Mouse (Mus musculus): ENCODE results near the gene Cavin4.
A peak's percentile ranks its signal among the peaks of the same experiment; 100 is the strongest.

Cavin4 gene

DNA sequence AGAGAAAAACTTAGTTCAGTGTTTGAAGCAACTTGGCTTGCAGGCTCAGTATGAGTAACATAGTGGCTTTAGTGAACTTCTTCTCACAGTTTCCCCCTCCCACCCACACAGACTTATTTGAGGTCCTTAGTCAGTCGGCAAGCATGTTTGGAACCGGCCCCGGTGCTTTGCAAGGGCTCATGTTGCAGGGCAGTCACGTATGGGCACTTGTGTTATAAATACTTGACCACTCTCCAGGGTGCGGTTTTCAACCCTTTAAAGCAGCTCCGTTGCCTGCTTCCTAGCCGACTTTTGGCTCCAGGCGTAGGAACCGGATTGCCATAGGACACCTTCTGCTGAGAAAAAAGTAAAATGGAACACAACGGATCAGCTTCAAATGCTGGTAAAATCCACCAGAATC is at the start of gene Cavin4:
TSS of gene Cavin4 (plus strand) at position 244 of the 400 bp plus-strand sequence.
- DNase-seq = no peak

GRCm38 (mm10) chr4:48615483-48615882 is 47.8 kb upstream of the Cavin4 start:
- DNase-seq = no peak

- no peak for DNase-seq
Measured at GRCm38 (mm10) chr4:48617201-48617600, 46.1 kb upstream of the Cavin4 start.

- no peak for DNase-seq
Measured at GRCm38 (mm10) chr4:48620121-48620520, 43.2 kb upstream of the Cavin4 start.

- DNase-seq = no peak
Measured at GRCm38 (mm10) chr4:48622246-48622645, 41.1 kb upstream of the Cavin4 start.

GRCm38 (mm10) chr4:48622946-48623345 is 40.4 kb upstream of the Cavin4 start:
- no peak for DNase-seq

DNA sequence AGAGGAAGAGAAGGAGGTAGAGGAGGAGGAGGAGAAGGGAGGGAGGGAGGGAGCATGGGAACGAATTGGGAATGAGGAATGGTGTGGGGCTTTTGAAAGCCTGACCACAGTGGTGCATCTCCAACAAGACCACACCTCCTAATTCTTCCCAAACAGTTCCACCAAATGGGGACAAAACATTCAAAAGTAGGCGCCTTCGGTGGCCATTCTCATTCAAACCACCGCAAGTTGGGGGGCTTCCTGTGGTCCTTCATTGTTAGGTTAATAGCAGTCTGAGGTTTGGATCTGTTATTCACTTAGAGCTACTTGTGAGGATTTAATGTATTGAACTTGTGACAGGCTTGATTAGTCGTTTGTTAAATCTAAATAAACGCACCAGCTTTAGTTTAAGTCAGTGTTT is 38.4 kb upstream of the Cavin4 start:
- DNase-seq = no peak

DNA sequence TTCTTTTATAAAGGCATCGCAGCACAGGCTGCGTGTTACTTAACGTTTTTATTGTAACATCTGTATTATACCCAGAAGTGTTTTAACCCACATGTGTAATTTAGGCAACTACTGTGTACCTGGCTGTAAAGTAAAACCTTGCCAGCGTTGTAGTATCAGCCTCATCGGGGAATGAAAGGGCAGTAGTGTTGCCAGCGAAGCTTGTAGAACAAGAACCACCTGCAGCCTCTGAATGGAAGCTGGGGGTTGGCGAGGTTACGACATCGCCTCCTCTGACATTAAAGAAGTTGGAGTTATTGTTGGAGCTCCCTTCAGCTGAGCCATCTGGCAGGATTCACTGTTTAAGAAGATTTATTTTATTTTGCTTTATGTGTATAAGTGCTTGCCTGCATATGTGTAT is 37.5 kb upstream of the Cavin4 start:
- DNase-seq = no peak

DNA sequence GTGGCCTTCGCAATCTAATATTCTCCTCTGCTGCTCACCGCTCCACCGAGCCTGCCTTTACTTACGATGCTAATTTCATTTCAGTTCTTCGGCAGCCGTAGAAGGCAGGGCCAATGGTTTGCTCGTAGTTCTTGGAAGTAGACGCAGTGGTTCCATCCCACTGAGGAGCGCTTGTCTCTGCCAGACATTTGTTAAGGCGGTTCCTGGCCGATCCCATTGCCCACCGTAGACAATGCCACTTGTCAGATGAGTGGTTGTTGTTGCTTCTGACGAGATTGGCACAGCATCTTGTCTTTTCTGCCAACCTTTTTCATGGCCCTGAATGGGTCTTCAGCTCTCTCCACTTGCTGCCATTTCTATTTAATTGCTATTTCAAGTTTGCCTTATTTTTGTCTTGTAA is 33.9 kb upstream of the Cavin4 start:
- no peak for DNase-seq

GRCm38 (mm10) chr4:48633529-48633928 is 29.8 kb upstream of the Cavin4 start:
- no peak for DNase-seq

DNA sequence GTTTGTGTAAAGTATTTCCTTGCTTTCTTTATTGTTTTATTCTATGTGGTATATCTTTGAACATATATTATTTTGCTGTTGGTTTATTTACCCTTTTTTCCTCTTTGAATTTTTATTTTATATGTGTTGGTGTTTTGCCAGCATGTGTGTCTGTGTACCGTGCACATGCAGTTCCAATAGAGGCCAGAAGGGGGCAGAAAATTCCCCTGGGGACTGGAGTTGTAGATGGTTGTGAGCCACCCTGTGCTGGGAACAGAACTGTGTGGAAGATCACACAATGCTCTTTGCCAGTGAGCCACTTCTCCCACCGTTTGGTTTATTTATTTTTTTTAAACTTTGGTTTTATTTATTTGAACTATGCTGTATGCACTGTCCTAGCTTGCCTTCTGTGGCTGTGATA is 29.3 kb upstream of the Cavin4 start:
- peak; percentile 40 for DNase-seq

- DNase-seq = no peak
Measured at GRCm38 (mm10) chr4:48636831-48637230, 26.5 kb upstream of the Cavin4 start.

DNA sequence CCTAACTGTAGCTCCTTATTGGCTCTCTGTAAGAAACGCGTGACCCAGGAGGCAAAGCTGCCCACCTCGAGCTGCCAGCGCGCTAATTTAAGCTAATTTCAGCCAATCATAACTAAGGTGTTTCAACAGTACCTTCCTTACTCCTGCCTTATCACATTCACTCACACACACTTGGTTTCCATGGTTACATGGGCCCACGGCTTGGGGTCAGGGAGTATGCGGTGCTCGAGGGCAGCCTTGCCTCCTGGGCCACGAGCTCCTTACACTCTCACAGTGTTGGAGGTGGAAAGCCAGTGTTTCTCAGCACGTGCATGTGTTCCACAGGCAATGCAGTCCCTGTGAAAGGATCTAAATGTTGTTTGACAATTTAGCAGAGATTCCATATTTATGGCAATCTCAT is 25.2 kb upstream of the Cavin4 start:
- peak; percentile 30 for DNase-seq

DNA sequence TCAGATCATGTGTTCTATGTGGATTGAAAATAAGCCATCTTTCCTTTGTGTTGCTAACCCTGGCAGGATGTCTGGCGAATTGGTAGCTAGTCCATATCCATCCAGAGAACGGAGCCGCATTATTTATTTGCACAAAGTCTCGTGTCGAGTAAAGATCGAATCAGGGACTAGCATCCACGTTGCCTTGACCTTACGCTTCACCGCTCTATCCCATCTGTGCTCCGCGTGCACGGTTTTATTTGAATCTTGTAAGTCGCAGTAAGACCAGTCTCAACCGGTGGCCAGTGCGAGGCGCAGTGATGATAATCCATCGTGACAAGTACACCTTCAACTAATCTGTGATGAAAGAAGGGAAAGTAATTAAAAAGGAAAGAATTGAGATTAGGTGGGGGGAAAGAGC is 23.8 kb upstream of the Cavin4 start:
- peak; percentile 80 for DNase-seq

- DNase-seq = no peak
Measured at GRCm38 (mm10) chr4:48643801-48644200, 19.5 kb upstream of the Cavin4 start.

DNA sequence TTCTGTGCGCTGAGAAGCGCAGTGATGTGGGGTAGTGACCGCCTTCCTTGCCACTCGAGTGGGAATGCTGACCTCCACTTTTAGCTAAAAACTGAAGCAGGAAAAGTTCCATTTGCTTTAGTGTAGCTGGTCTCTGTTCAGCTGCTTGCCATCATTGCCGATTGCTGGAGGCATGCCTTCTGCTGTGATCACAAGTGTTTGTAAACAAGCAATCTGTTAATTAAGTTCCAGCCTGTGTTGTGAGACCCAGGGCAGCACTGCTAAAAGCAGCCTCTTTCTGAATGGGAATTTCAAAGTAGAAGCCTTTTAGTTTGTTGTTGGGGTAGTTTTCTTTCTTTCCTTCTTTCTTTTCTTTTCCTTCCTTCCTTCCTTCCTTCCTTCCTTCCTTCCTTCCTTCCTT is 17.2 kb upstream of the Cavin4 start:
- no peak for DNase-seq

DNA sequence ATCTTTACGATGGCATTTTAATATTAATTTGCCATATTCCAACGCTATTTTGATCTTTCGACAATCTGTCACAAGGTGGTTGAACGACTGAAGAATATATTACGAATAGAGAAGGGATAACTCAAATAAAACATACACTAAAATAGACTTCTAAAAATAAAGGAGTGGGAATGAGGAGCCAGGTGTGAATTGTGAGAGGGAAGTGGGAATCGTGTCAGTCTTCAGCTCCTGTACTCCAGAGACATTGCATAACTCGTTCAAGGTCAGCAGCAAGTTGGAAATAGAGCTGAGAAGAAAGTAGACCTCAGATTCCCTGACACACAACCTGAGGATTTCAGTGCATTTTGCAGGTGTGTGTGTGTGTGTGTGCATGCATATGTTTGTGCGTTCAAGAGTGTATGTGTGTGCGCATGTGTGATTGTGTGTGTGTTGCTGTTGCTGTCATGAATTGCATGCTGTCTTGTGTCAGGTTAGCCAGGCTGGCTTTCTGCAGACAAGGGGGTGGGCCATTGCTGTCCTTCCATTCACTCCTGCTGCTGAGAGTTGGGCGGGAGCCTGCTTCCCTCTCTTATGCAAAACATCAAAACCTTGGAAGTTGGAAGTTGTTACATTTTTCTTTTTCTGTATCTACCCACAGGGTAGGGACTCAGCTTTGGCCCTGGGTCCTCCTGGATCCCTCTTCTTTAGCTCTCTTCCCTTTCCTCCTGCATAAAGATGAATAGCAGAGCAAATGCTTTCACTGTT is 12.5 kb upstream of the Cavin4 start:
- no peak for DNase-seq

GRCm38 (mm10) chr4:48654118-48654517 is 9.2 kb upstream of the Cavin4 start:
- no peak for DNase-seq

DNA sequence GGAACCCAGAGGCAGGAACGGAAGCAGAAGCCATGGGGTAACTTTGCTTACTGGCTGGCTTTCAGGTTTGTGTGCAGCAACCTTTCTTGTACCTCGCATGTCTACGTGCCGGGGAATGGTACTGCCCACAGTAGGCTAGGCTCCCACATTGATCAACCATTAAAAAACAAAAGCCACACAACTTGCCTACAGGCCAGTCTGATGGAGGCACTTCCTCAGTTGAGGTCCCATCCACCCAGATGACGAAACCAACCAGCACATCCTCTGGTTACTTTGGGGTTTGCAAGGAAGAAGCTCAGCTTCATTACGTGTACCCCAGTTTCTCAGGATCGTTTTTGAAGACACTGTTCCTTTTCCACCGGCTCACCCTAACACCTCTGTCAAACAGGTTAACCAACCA is 6.8 kb upstream of the Cavin4 start:
- DNase-seq = no peak

- DNase-seq = no peak
Measured at GRCm38 (mm10) chr4:48660144-48660543, 3.2 kb upstream of the Cavin4 start.

DNA sequence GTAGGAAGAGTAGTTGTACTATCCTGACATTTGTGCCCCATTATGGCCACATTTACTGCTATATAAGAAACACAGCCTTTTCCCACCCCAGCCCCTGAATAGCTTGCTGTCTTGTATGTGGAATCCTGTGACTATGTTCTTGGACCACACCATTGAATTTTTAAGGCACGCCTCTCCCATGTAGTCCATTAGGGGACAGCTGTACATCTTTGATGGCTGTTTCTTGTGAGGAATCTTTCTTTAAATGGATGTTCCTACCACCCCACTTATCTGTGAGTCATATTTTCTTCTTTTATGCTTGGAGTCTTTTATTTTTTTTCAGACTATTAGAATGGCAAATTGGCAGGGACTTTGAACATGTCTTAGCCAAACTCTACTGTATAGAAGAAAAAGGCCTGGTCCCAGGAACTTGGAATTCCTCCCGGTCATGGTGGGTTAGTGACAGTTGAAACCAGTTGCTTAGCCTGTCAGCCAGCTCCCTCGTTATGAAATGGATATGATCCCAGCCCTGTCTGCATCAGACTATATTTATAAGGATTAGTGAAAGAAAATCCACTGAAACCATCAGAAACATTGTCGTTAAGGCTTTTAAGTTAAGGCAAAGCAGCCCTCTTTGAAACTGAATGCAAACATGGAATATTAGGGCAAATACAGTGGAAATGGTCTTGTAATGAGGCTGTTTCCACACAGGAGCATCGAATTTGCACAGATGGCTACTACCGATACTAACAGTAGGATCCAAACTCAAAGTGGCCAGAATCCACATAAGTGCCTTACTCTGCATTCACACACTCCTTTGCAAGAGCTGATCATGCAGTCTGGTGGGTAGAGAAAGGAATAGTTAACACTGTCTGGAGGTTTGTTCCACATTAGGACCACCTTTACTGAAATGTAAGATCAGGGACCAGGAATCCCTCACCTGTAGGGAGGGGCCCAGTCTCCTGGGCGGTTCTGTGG is 2.4 kb upstream of the Cavin4 start:
- no peak for DNase-seq

- no peak for DNase-seq
Measured at GRCm38 (mm10) chr4:48664021-48664420, 707 bp downstream of the Cavin4 start.

- DNase-seq = no peak
Measured at GRCm38 (mm10) chr4:48667279-48667678, 4.0 kb downstream of the Cavin4 start.

- DNase-seq = no peak
Measured at GRCm38 (mm10) chr4:48672915-48673314, 9.6 kb downstream of the Cavin4 start.
